Mouse (Mus musculus) right cerebral cortex, postnatal 14 days (tissue): ENCODE data around the gene Mei1.
A peak's percentile ranks its signal among the peaks of the same experiment; 100 is the strongest.
"Not testable (repeated sequence)": the region's sequence is repeated elsewhere in the genome, so short reads cannot be mapped to it uniquely, and the experiment has no call there.

Source experiments
- DNase-seq: peaks from one replicate; pipeline ENCODE4 v3.0.0; 2022

Mei1 gene

DNA sequence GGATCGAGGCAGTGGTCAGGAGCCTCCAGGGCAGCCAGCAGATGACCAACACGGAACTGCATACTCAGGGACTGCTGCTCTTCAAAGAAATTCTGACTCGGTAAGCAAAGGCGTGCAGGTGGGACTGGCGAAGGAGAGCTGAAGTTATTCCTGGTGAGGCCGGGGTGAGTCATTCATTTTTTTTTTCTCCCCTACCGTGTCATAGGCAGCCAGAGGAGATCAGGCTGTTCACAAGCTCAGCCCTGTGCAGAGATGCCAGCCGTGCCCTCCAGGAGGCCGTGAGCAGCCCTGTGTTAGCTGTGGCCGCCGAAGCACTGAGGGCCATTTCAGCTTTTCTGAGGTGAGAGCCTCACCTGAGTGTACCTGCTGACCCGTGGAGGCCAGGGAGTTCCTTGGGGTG is 16.3 kb downstream of the Mei1 start:
- DNase-seq: no peak

DNA sequence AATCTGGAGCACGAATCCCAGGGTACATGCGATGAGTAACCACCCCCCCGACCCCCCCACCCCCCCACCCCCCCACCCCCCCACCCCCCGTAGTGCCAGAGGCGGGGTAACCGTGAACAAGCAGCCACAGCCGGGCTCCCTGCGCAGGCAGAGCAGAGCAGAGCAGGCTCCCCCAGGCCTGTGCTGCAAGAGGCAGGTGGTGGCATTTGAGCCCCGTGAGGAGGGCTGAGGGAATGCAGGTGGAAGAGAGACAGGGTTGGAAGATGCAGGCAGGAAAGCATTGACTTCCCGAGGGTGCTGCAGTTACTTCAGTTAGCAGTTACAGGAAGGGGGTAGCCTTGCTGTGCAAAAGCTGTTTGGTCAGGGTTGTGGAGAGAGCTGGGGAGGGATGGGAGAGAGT is 17.5 kb downstream of the Mei1 start:
- DNase-seq: peak; percentile 39

DNA sequence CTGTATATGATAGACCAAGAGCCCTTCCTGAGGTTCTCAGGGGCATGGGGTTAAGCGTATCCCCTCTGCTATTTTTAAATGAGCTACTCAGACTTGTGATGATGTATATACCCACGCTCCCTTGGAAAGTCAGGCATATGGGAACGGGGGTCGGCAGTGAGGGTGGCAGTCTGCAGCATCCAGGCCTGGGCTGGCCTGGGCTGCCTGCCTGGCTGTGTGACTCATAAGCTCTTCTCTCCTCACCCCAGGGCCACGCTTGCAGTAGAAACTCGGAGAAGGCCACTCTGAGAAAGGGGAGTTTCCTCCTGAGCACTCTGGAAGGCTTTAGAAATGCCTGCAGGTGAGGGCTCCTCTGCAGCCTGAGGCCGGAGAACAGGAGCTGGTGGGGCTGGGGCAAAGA is 21.3 kb downstream of the Mei1 start:
- no peak for DNase-seq

DNA sequence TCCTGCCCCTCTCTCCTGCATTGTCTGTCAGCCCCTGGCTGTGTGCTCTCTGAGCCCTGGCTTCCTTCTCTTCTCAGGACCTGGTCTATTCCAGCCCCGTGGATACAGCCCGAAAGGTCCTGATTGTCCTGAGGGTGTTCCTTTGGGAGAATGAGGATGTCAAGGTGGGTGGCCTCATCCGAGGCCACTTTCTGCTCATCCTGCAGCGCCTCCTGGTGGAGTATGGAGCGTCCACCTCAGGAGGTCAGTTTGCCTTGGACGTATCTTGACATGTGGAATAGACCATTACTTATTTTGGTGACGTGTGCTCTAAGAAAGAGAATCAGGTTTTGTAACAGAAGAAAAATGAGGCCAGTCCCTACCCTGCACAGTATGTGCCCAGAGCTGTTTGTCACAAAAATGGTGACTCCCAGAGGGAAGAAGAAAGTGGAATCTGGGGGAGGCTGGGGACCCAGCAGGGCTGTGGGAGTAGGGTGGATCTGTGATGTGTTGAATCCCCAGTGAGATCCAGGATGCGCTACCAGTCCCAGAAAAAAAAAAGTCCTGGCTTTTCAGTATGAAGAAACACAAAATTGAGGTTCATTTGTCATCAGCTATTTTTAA is 37.3 kb downstream of the Mei1 start:
- peak; percentile 56 for DNase-seq

DNA sequence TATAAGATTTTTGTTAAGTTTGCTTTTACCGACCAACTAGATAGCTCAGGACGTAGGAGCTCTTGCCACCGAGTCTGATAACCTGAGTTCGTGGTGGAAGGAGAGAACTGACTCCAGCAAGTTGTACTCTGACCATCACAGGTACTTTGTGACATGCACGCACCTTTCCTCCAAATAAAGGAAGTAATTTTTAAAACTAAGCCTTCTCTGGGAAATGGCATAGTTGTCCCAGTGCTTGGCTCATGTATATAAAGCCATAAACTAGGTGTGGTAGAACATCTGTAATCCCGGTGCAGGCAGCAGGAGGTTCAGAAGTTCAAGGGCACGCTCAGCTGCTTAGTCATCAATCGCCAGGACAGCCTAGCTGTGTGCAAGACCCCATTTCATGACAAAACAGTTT is 50.7 kb downstream of the Mei1 start:
- no peak for DNase-seq

DNA sequence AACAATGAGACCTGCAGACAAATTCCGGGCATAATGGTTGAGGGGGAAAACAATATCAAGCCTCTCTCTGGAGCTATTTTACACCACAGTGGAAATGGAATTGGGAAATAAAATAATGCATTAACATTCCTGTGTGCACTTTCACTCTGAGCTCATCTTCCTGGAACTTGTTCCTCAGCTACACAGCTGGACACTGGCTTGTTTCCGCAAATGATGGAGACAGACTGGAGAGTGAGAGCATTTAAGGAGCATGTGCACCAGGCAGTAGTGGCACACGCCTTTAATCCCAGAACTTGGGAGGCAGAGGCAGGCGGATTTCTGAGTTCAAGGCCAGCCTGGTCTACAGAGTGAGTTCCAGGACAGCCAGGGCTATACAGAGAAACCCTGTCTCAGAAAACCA is 56.9 kb downstream of the Mei1 start:
- DNase-seq: not testable (repeated sequence)

DNA sequence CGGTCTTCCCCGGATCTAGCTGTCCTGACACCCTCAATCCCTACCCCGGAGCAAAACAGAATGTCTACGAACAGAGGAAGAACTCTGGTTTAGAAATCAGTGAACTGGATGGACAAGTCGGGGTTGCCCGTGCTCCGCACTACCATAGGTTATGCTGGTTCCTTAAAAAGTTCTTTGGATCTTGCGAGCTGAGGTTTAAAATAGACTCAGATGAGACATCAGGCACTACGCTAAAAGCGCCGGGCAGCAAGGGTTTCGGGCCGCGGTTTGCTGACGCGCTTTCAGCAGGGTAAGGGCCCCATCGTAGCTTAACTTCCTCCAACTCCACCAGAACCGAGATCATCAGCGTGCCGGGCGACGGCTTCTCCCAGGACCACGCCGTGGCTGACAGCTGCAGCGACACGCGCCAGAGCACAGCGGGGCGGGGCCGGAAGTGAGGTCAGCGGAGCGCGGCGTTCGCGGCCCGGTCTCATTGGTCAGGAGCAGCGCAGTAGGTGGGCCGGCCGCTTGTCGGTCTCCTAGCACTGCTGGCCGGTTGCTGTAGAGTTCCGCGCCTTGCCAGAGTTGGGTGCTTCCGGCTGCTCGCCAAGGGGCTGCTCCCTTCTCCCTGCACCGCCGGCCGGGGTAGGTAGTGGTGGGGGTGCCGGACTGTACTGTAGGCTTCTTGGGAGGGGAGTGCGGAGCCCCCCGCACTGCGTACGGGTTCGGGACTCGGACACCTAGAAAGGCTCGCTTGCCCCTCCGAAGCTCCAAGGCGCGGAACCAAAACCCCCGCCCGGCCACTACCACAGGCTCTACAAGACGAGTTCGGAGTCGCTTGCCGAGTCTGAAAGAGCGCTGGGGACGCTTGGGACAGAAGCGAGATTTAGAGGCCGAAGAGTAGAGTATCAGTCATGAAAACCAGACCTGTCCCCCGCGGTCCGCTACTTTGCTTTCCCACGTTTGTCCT is 57.9 kb downstream of the Mei1 start, which contains the start of gene Ccdc134:
Gene Ccdc134 (plus strand): TSS at position 497 of the 949 bp plus-strand sequence.
- DNase-seq: peak; percentile 97

DNA sequence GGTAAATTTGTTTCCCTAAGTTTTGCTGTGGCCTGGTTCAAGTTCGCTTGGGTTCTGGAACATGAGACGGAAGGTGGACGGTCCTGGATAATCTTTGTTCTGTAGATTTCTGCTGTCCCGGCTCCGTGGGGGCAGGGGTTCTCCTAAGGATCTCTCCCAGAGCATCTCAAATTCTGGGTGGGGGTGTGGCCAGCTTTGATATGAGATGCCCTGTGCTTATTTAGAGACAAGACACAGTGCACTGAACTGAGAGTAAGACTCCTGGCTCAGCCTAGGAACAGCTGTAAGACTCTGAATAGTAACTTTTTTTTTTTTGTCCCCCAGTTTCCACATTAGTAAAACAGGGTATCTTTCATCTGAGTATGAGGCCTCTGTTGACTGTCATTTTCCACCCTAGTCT is 58.6 kb downstream of the Mei1 start:
- DNase-seq: no peak

DNA sequence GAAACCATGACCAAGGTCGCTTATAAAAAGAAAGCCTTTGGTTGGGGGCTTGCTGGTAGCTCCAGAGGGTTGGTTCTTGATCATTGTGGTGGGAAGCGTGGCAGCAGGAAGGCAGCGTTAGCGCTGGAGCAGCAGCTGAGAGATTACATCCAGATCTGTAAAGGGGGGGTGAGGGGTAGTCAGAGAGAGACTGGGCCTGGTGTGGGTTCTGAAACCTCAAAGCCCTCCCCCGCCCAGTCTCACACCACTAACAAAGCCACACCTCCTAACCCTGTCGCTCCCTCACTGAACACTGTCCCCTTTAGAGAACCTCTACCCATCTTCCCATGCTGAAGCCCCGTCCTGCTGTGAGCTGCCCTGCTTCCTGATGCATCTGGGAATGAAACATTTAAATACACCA is 60.8 kb downstream of the Mei1 start:
- DNase-seq: no peak

DNA sequence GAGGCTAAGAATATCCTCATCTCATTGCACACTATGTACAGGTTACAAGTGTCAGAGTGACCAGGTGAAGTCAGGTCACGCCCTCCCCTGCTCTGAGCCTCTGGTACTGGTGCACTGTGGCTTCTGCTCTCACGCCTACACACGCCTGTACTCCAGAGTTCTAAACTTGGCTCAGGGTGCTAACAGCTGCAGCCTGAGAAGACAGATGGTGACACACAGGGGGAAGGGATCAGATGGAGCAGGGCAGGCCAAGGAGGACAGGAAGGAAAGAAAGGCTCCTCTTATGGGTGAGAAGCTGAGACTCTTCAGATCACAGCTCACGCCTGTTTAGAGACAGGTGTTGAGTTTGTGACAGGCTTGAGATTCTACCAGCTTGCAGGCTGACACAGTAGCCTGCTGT is 65.6 kb downstream of the Mei1 start:
- DNase-seq: no peak

DNA sequence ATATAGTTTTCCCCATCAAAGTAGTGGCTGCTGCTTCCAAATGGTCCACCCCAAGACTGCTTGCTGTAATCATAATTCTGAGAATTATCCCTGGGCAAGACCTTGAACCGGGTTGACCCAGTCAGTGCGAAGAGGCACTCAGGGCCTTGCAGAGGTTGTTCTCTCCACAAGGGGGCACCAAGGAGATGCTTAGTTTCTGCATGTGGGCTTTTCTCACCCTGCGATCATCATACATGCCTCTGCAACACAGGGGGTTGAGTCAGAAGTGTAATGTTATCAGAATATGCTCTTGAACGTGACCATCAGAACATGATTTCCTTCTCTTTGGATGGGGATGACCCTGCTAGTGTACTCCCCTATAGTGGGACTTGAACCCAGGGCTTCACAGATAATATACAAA is 68.8 kb downstream of the Mei1 start:
- peak; percentile 40 for DNase-seq

DNA sequence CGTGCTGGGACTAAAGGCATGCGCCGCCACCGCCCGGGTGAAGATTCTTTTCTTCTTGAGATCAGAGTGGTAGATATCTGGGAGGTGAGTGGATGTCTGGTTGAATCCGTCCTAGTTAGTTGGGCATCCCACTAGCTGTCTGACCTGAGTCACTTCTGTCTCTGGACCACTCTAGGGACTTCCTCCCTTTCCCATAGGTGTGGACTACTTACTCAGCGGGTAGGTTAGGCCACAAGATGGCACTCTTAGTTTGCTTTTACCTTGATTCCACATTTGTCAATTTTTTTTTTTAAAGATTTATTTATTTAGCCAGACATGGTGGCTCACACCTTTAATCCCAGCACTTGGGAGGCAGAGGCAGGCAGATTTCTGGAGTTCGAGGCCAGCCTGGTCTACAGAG is 69.4 kb downstream of the Mei1 start:
- DNase-seq: no peak

DNA sequence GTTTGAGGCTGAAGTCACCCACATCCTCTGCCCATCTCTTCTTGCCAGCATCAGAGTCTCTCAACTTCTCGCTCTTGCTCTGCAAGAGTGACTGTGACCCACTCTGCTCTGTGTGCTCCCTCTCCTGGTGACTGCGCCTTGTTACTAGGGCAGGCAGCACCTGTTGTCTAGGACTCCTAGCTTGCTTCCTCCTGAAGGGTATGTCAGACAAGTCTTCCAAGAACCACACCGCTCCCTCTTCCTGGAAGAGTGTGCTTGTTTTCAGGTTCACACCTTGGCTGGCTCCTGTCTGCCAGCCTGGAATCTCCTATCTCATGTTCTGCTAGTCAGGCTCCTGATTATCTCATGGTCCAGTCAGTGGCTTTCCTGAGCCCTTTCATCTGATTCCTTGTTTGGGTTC is 70.6 kb downstream of the Mei1 start:
- DNase-seq: no peak

DNA sequence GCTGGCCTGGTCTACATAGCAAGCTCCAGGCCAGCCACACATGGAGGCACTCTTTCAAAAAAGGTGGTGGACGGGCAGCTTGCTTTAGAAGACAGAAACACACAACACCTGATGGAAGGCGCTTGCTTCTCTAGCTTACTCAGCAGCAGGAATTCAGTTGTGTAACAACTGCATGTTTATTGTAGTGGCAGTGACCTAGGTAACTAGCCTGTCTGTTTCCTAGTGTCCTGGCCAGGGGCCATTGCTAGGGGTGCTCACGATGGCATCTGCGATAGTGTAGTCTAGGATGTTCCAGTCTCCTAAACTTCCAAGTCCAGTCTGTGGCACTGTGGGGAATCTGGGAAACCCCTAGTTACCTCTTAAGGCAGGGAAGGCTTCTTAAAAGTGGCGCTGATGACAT is 74.4 kb downstream of the Mei1 start:
- DNase-seq: no peak

DNA sequence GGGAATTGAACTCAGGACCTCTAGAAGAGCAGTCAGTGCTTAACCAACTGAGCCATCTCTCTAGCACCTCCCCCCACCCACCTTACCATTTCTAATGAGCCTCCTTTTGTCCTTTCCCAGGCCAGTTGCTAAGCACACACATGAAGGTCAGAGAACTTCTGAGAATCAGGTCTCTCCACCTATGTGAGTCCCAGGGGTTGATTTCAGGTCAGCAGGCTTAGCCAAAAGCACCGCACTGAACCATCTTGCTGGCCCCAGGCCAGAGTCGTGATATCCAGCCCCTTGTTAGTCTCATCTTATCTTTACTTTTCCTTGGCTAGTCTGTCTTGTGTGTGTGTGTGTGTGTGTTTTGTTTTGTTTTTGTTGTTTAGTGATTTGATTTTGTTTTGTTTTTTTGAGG is 75.6 kb downstream of the Mei1 start:
- no peak for DNase-seq

DNA sequence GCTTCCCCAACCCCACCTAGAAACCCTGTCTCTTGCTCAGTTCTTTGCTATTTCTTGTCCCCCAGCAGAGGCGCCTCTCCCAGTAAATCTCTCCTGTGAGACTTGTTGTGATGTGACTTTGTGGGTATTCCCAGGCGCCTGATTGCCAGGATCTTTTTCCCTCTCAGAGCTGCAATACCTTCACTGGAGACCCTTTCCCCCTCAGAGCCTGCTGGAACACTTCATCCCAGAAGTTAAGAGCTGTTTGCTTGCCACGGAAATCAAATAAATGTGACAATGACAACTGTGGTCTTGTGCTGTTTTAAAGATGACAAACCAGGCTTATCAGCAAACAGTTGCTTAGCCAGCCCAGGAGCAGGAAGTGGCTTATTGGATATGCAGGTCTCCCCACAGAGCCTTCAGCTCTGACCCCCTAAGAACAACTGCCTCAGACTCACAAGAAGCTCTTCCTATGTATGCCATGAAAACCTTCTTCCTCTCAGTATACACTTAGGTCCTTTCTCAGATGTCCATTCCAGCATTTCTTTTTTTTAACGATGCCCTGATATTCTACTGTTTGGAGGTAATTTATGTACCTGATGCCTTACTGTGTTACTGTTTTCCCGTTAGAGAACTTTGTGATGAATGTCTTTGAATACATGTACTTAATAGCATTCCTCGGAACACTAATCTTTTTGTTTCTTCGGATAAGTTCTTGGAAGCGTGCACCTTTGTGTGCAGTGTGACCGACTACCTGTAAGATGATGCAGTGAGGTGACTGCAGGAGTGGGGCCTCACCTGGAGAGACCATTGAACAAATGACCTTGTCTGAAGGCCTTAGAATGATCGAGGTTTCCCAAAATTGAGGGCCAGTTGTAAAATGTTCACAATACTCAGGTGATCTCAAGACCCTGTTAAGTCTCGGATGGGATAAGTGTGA is 76.3 kb downstream of the Mei1 start:
- DNase-seq: no peak

DNA sequence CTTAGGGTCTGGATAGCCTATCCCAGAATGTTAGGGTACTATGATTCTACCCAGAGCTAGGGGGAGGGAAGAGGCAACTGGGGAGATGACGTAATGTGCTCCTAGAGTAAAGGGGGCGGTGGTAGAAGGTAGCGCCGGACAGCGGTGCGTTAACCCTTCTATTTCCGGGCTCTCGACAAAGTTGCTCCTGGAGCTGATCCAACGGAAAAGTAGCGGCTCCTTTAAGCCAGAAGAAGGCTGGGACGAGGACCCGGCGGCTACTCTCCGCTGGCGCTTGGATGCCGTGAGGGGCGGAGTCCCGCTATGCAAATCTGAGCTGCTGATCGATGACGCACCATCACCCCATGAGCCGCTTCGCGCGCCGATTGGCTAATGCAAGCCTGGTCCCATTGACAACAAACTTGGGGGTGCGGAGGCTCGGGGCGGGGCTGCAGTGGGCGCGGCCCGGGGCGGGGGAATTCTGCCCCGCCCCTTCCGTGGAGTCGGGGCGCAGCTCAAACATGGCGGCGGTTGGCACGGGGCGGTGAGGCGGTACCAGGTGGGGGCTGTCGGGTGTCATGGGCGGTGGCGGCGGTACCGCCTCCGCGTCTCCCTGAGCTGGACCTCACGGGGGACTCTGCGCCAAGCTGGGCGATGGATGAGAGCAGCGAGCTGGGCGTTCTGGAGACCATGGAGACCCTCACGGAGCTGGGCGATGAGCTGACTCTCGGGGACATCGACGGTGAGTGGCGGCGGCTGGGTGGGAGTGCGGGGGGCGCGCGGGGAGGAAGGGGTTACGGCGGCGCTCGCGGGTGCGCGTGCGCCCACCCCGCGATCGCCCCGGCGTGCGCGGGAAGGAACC is 77.2 kb downstream of the Mei1 start, which contains the start of gene Srebf2:
Gene Srebf2 (plus strand): TSS at position 412 of the 841 bp plus-strand sequence.
- DNase-seq: peak; percentile 98

DNA sequence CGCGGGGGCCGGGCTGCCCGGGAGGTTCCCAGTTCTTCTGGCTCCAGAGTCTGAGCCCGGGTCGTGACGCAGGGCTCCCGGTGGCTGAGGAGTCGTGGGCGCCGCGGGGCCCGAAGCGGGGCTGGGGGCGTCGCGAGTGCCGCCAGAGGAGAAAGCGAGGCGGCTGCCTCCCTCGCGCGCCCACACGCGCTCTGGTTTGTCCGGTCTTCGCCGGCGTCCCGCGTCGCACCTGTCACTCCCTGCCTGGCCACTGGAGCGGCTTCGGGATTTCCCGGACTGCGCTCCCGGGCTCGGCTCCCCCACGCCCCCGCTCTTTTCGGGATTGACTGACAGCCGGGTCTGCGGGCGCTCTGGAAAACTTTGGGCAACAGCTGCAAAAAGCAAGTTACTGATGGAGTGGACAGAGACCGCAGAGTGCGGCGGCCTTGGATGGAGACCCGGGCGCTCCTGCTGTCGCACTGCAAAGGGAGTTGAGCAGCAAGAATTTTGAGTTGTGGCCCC is 77.9 kb downstream of the Mei1 start:
- DNase-seq: peak; percentile 65

DNA sequence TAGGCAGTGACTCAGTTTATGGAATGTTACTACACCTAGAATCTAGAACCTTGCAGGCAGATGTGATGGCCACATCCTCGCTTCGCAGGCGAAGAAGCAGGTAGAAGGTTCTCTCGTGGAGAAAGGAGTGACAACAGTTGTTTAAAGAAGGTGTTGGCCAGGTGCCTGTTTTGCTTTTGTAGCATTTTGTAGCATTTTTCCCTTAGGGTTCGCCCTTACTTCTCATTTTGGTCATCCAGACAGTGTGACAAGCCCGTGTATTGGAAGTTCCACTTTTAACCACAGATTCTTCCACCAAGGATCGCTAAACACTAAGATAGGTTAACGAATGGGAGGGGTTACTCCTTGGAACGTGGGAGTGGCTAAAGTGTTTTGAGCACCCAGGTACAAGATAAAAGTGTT is 78.7 kb downstream of the Mei1 start:
- DNase-seq: no peak

DNA sequence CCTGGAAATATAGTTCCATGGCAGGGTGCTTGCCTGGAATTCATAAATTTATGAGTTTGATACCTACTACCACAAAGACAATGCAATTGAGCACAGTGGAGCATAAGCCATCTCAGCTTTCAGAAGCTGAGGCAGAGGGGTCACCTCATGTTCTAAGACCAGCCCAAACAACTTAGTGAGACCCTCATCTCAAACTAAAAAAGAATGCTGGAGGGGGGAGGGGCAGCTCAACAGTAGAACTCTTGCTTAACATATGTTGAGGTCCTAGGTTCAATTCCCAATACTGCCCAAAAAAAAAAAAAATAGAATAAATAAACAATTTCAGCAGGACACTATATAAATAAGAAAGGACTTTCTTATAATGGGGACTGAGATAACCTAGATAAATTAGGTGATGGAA is 80.2 kb downstream of the Mei1 start:
- DNase-seq: no peak

DNA sequence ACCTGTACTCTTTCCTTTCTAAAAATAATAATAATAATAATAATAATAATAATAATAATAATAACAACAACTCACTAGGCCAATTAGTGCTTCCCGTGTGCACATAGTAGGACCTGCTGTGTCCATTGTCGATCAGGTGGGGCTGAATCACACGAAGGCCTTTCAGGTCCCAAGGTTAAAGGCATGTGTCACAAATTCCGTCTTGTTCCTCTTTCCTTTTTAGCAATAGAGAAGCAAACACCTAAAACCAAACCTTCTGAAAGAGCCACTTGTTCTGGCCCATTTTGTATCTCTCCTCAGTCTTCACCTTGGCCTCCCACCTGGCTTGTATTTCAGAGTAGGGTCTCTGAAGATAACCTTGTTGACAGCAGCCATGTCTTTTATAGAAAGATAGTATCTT is 81.4 kb downstream of the Mei1 start:
- DNase-seq: no peak

DNA sequence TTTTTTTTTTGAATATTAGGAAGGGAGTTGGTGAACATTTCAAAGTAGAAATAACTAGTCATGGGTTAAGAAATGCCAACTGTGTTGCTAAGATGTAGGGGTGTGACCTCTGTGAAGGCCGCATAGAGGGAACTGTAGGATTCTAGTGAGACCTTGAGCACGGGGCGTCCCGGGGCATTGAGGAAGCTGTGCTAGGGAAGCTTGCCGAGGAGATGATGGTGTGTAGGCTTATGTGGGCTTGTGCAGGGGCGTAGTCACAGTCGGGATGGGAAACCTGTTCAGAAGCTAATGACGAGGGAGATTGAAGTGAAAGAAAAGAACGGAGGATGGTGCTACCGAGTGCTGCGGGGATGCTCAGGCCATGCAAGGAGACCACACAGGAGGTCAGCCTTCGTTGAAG is 82.2 kb downstream of the Mei1 start:
- DNase-seq: no peak
